Mouse (Mus musculus): Measurements from ENCODE around the gene Ybx2.

Gene Ybx2

GRCm38 (mm10) chr11:69965271-69966005 lies 29.8 kb downstream of the Ybx2 start:
- DNase-seq = peak; percentile 85

- peak; percentile 92 for DNase-seq
Observed at GRCm38 (mm10) chr11:69966006-69966859, 30.6 kb downstream of the Ybx2 start.

GRCm38 (mm10) chr11:69966860-69967517 lies 31.4 kb downstream of the Ybx2 start:
- no peak for DNase-seq

GRCm38 (mm10) chr11:69968793-69969192 lies 33.2 kb downstream of the Ybx2 start:
- DNase-seq = no peak

GRCm38 (mm10) chr11:69970222-69970621 lies 34.6 kb downstream of the Ybx2 start:
- DNase-seq = no peak

- peak; percentile 78 for DNase-seq
Observed at GRCm38 (mm10) chr11:69970775-69971174, 35.2 kb downstream of the Ybx2 start.

- DNase-seq = no peak
Observed at GRCm38 (mm10) chr11:69974907-69975306, 39.3 kb downstream of the Ybx2 start.

GRCm38 (mm10) chr11:69976271-69976670 lies 40.7 kb downstream of the Ybx2 start:
- DNase-seq = no peak

GRCm38 (mm10) chr11:69979827-69980195 lies 44.2 kb downstream of the Ybx2 start:
- DNase-seq = no peak

GRCm38 (mm10) chr11:69980196-69981140 lies 44.9 kb downstream of the Ybx2 start:
- peak; percentile 100 for DNase-seq

GRCm38 (mm10) chr11:69981141-69981762 lies 45.7 kb downstream of the Ybx2 start, which contains the start of gene Ctdnep1:
Ctdnep1 (plus strand) TSS chr11:69981156.
- DNase-seq = no peak

- DNase-seq = peak; percentile 88
Observed at GRCm38 (mm10) chr11:69982225-69982624, 46.6 kb downstream of the Ybx2 start, which contains the start of gene Elp5. Elp5 (minus strand) TSS chr11:69982517.

GRCm38 (mm10) chr11:69982877-69983276 lies 47.3 kb downstream of the Ybx2 start:
- DNase-seq = peak; percentile 97

- DNase-seq = peak; percentile 92
Observed at GRCm38 (mm10) chr11:69983377-69983776, 47.8 kb downstream of the Ybx2 start.

- DNase-seq = peak; percentile 93
Observed at GRCm38 (mm10) chr11:69984431-69984830, 48.8 kb downstream of the Ybx2 start.

GRCm38 (mm10) chr11:69989949-69990348 lies 54.4 kb downstream of the Ybx2 start:
- DNase-seq = peak; percentile 95

Data from heart, adult 11 months (tissue).